Mouse (Mus musculus) cerebellum, adult (tissue): ENCODE results near the gene Mcu.
A peak's percentile ranks its signal among the peaks of the same experiment; 100 is the strongest.

Experiments used
- ATAC-seq: cut with Nextera tagmentation; 2 replicates; pipeline ENCODE4 v1.9.2; 2017; ENCODE audit warnings: mild to moderate bottlenecking, moderate library complexity, mixed read lengths; ENCODE audit not compliant: insufficient number of reproducible peaks, low FRiP score, low TSS enrichment

Gene Mcu

GRCm38 (mm10) chr10:59503433-59504210 lies 112.9 kb downstream of the Mcu start:
- no peak for ATAC-seq

GRCm38 (mm10) chr10:59502381-59502780 lies 114.1 kb downstream of the Mcu start:
- no peak for ATAC-seq

GRCm38 (mm10) chr10:59501761-59502160 lies 114.7 kb downstream of the Mcu start:
- no peak for ATAC-seq

- ATAC-seq = no peak
Measured at GRCm38 (mm10) chr10:59500225-59500624, 116.3 kb downstream of the Mcu start.

GRCm38 (mm10) chr10:59497019-59497418 lies 119.5 kb downstream of the Mcu start:
- ATAC-seq = no peak

GRCm38 (mm10) chr10:59494917-59495316 lies 121.6 kb downstream of the Mcu start:
- ATAC-seq = no peak

GRCm38 (mm10) chr10:59494044-59494443 lies 122.4 kb downstream of the Mcu start:
- no peak for ATAC-seq

GRCm38 (mm10) chr10:59490920-59491319 lies 125.6 kb downstream of the Mcu start:
- peak; percentile 86; the same call in 1 of the 2 replicates for ATAC-seq

GRCm38 (mm10) chr10:59489411-59489810 lies 127.1 kb downstream of the Mcu start:
- ATAC-seq = no peak

GRCm38 (mm10) chr10:59487351-59487750 lies 129.1 kb downstream of the Mcu start:
- no peak for ATAC-seq

GRCm38 (mm10) chr10:59484318-59484717 lies 132.2 kb downstream of the Mcu start:
- ATAC-seq = no peak

GRCm38 (mm10) chr10:59481381-59481780 lies 135.1 kb downstream of the Mcu start:
- no peak for ATAC-seq

GRCm38 (mm10) chr10:59470451-59470850 lies 146.0 kb downstream of the Mcu start:
- peak; percentile 85 for ATAC-seq

GRCm38 (mm10) chr10:59467297-59467696 lies 149.2 kb downstream of the Mcu start:
- ATAC-seq = no peak

GRCm38 (mm10) chr10:59466626-59467025 lies 149.9 kb downstream of the Mcu start:
- no peak for ATAC-seq

GRCm38 (mm10) chr10:59465546-59465945 lies 150.9 kb downstream of the Mcu start:
- no peak for ATAC-seq

- no peak for ATAC-seq
Measured at GRCm38 (mm10) chr10:59462307-59462706, 154.2 kb downstream of the Mcu start.

- ATAC-seq = no peak
Measured at GRCm38 (mm10) chr10:59459767-59460166, 156.7 kb downstream of the Mcu start.

GRCm38 (mm10) chr10:59454631-59455030 lies 161.9 kb downstream of the Mcu start:
- ATAC-seq = no peak

GRCm38 (mm10) chr10:59451839-59452238 lies 164.7 kb downstream of the Mcu start:
- peak; percentile 75 for ATAC-seq

- ATAC-seq = no peak
Measured at GRCm38 (mm10) chr10:59447546-59447945, 168.9 kb downstream of the Mcu start.

GRCm38 (mm10) chr10:59446911-59447437 lies 169.5 kb downstream of the Mcu start:
- no peak for ATAC-seq
